Mouse (Mus musculus): ENCODE results near the gene Tmem81. TPM values are rescaled to one million over a fixed set of nuclear protein-coding genes. Genes with fewer than 3 reads are reported as not detected.
"Not testable (repeated sequence)": the region's sequence is repeated elsewhere in the genome, so short reads cannot be mapped to it uniquely, and the experiment has no call there.

Gene Tmem81
- polyA plus RNA-seq (2014; fragmentation: Nextera tagmentation; extraction: Ambion mirVana): 2.5 and 3.1 TPM in 2 replicates

DNA sequence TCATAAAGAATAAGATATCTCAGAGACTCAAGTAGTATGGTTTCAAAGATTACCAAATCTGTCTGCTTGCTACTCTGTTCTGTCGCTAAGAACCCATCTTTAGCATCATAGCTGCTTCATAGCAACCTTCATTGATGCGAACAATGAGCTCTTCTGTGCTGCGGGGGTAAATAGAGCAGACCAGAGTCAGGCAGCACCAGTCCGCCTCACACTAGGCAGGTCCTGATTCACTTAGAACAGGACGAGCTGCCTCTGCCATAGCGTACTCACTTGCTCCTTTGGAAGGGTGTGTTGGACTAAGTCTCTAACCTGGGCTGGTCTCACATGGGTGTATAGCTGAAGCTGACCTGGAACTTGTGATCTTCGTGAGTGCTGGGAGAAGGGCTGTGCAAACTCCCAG, at the start of gene Tmem81:
Tmem81 (plus strand) TSS at position 173 of the 400 bp plus-strand sequence.
- DNase-seq (ENCODE audit: low spot score): no peak

DNA sequence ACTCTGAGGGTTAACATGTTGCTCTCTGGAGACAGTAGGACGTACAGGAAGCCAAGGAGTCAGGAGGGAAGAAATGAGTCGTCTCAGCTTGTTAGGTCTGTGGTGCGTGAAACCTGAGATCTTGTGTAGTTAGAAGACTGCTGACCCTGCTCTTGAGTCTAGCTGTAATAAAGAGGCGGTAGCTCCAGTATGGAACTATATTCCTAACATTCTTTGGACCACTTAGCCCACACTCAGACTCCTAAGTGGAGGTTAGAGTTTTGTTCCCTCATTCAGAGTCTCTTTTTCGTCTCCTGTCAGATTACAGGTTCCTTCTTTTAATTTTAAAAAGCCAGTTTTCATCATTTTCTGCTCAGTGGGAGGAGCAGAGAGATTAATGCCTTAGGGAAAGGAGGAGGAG, 41.4 kb upstream of the Tmem81 start:
- Histone ChIP-seq H3K4me3 (ENCODE audit: low read depth, low read length) (no peak overlapping the region), H3K9me3 (ENCODE audit: control insufficient read depth, low read length) (no peaks in the 10 kb centered on the region), H3K4me1 (replicated peaks; ENCODE audit: control insufficient read depth, insufficient read depth, low read length) (no peaks in the 10 kb centered on the region), H3K36me3 (ENCODE audit: control insufficient read depth, insufficient read depth, low read length) (peaks cover 9% of the 10 kb centered on the region; the same call in 1 of the 2 replicates), H3K9ac (ENCODE audit: low read depth, low read length) (no peak overlapping the region), H3K27me3 (replicated peaks; ENCODE audit: control insufficient read depth, insufficient read depth, low read length) (no peaks in the 10 kb centered on the region), H3K27ac (ENCODE audit: low read depth, low read length) (no peak overlapping the region), H3K4me2 (no peak overlapping the region)
- 82% methylated on average over 5 of the region's 5 CpGs for WGBS
- DNase-seq (ENCODE audit: low spot score): no peak
- no peak for ATAC-seq (replicated peaks; ENCODE audit: low FRiP score)

More for the DNA sequence above, at the start of gene Tmem81:
- Histone ChIP-seq H3K4me2 (no peak within 1 kb of the TSS), H3K9me3 (ENCODE audit: control insufficient read depth, low read length) (no peaks in the 10 kb centered on the region), H3K4me3 (ENCODE audit: low read depth, low read length) (no peak within 1 kb of the TSS), H3K27ac (ENCODE audit: low read depth, low read length) (no peak within 1 kb of the TSS), H3K27me3 (replicated peaks; ENCODE audit: control insufficient read depth, insufficient read depth, low read length) (no peaks in the 10 kb centered on the region), H3K9ac (ENCODE audit: low read depth, low read length) (no peak within 1 kb of the TSS), H3K36me3 (ENCODE audit: control insufficient read depth, insufficient read depth, low read length) (peaks cover 25% of the 10 kb centered on the region), H3K4me1 (replicated peaks; ENCODE audit: control insufficient read depth, insufficient read depth, low read length) (no peaks in the 10 kb centered on the region)
- no peak for ATAC-seq (replicated peaks; ENCODE audit: low FRiP score)
- WGBS: 90% methylated on average over 7 of the region's 7 CpGs

DNA sequence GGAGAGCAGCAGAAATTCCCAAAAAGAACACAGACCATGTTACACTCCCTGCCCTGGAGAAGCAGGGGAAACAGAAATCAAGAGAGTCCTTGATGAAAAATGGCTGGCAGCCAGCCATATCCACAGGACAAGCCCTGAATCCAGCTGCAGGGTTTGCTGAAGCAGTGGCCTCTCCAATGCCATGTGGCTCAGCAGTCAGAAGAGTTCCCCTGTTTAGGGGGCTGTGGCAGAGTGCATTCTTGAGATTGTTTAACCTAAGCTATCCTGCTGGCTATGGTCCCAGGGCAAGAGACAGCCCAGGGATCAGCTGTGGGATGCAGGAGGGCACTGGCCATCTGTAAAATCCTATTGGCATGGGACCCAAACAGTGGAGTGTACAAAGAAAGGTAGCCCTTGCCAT, 37.1 kb upstream of the Tmem81 start:
- no peak overlapping the region for H3K27ac ChIP-seq (ENCODE audit: low read depth, low read length)
- no peak overlapping the region for H3K9ac ChIP-seq (ENCODE audit: low read depth, low read length)
- ATAC-seq (replicated peaks; ENCODE audit: low FRiP score) (no peak), DNase-seq (ENCODE audit: low spot score) (no peak)
- H3K4me2 ChIP-seq: no peak overlapping the region
- no peaks in the 10 kb centered on the region for H3K4me1 ChIP-seq (replicated peaks; ENCODE audit: control insufficient read depth, insufficient read depth, low read length)
- no peaks in the 10 kb centered on the region for H3K36me3 ChIP-seq (ENCODE audit: control insufficient read depth, insufficient read depth, low read length)
- H3K9me3 ChIP-seq (ENCODE audit: control insufficient read depth, low read length): no peaks in the 10 kb centered on the region
- no peak overlapping the region for H3K4me3 ChIP-seq (ENCODE audit: low read depth, low read length)
- no peaks in the 10 kb centered on the region for H3K27me3 ChIP-seq (replicated peaks; ENCODE audit: control insufficient read depth, insufficient read depth, low read length)

DNA sequence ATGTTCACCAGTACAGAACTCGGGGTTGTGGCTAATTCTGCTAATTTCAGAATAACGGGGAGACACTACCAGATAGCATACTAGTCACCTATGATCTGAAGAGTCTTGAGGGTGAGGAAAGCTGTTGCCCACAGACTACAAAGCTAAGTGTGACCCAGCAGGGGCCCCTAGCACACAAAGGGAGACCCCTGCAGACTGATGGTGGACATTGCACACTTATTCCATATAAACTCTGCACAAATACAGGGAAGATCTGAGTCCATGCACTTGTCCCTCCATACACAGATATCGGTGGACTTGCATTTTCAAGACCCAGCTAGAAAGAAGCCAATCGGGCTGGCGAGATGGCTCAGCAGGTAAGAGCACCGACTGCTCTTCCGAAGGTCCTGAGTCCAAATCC, 36.5 kb upstream of the Tmem81 start:
- H3K36me3 ChIP-seq (ENCODE audit: control insufficient read depth, insufficient read depth, low read length): no peaks in the 10 kb centered on the region
- H3K4me2 ChIP-seq: no peak overlapping the region
- ATAC-seq (replicated peaks; ENCODE audit: low FRiP score) (no peak), DNase-seq (ENCODE audit: low spot score) (no peak)
- H3K27ac ChIP-seq (ENCODE audit: low read depth, low read length): no peak overlapping the region
- H3K27me3 ChIP-seq (replicated peaks; ENCODE audit: control insufficient read depth, insufficient read depth, low read length): no peaks in the 10 kb centered on the region
- no peaks in the 10 kb centered on the region for H3K9me3 ChIP-seq (ENCODE audit: control insufficient read depth, low read length)
- WGBS: 90% methylated on average over 7 of the region's 7 CpGs
- H3K9ac ChIP-seq (ENCODE audit: low read depth, low read length): no peak overlapping the region
- H3K4me3 ChIP-seq (ENCODE audit: low read depth, low read length): no peak overlapping the region
- no peaks in the 10 kb centered on the region for H3K4me1 ChIP-seq (replicated peaks; ENCODE audit: control insufficient read depth, insufficient read depth, low read length)

DNA sequence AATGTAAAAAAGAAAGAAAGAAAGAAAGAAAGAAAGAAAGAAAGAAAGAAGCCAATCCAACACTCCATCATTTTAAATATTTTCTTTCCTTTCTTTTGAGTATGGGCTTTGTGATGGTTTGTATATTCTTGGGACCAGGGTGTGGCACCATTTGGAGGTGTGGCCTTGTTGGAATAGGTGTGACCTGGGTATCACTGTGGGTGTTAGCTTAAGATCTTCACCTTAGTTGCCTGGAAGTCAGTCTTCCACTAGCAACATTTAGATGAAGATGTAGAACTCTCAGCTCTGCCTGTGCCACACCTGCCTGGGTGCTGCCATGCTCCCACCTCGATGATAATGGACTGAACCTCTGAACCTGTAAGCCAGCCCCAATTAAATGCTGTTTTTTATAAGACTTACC, 36.0 kb upstream of the Tmem81 start:
- not testable (repeated sequence) for H3K4me2 ChIP-seq; DNase-seq (ENCODE audit: low spot score); H3K9me3 ChIP-seq (ENCODE audit: control insufficient read depth, low read length); H3K36me3 ChIP-seq (ENCODE audit: control insufficient read depth, insufficient read depth, low read length); H3K27ac ChIP-seq (ENCODE audit: low read depth, low read length); H3K4me1 ChIP-seq (replicated peaks; ENCODE audit: control insufficient read depth, insufficient read depth, low read length); H3K4me3 ChIP-seq (ENCODE audit: low read depth, low read length); ATAC-seq (replicated peaks; ENCODE audit: low FRiP score); H3K27me3 ChIP-seq (replicated peaks; ENCODE audit: control insufficient read depth, insufficient read depth, low read length); H3K9ac ChIP-seq (ENCODE audit: low read depth, low read length)
- 91% methylated on average over 1 of the region's 1 CpGs for WGBS

DNA sequence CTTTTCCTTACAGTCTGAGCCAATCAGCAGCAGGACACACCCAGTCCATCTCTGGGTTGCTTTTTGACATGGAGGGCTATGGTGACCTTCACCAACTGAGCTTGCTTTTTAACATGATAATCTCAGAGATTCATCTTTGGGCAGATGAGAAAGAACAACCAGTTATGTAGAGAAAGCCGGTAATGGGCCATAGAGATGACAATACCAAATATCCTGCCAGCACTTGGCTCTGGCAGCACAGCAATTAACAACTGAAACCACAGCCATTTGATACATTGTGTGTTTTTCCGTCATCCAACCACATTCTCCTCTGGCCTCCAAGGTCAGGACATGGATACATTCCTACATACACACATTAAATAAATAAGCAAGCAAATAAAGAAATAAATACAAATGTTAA, 35.0 kb upstream of the Tmem81 start:
- Histone ChIP-seq H3K27me3 (replicated peaks; ENCODE audit: control insufficient read depth, insufficient read depth, low read length) (no peaks in the 10 kb centered on the region), H3K4me1 (replicated peaks; ENCODE audit: control insufficient read depth, insufficient read depth, low read length) (peaks cover 7% of the 10 kb centered on the region; the same call in 1 of the 2 replicates), H3K9me3 (ENCODE audit: control insufficient read depth, low read length) (no peaks in the 10 kb centered on the region), H3K9ac (ENCODE audit: low read depth, low read length) (no peak overlapping the region), H3K4me2 (no peak overlapping the region), H3K36me3 (ENCODE audit: control insufficient read depth, insufficient read depth, low read length) (no peaks in the 10 kb centered on the region), H3K27ac (ENCODE audit: low read depth, low read length) (no peak overlapping the region), H3K4me3 (ENCODE audit: low read depth, low read length) (no peak overlapping the region)
- DNase-seq (ENCODE audit: low spot score) (no peak), ATAC-seq (replicated peaks; ENCODE audit: low FRiP score) (no peak)
- 88% methylated on average over 2 of the region's 2 CpGs for WGBS

DNA sequence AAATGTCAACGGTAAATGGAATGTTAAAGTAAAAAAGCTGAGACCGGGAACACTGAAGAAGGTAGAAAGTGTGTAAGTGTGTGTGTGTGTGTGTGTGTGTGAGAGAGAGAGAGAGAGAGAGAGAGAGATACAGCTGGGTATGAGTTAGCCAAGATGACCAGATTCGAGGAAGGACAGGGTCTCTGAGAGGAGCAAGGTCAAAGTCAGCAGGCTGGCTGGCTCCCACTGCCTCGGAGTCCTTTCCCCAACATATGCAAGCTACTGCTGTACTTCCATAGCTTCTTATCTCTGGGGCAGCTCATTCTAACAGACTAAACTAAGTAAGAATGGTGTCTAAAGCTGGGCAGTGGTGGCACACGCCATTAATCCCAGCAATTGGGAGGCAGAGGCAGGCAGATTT, 34.5 kb upstream of the Tmem81 start:
- WGBS: 86% methylated on average over 5 of the region's 5 CpGs
- Histone ChIP-seq H3K4me3 (ENCODE audit: low read depth, low read length) (no peak overlapping the region), H3K27me3 (replicated peaks; ENCODE audit: control insufficient read depth, insufficient read depth, low read length) (no peaks in the 10 kb centered on the region), H3K27ac (ENCODE audit: low read depth, low read length) (no peak overlapping the region), H3K4me1 (replicated peaks; ENCODE audit: control insufficient read depth, insufficient read depth, low read length) (peaks cover 8% of the 10 kb centered on the region; the same call in 1 of the 2 replicates), H3K4me2 (no peak overlapping the region), H3K9ac (ENCODE audit: low read depth, low read length) (no peak overlapping the region), H3K36me3 (ENCODE audit: control insufficient read depth, insufficient read depth, low read length) (no peaks in the 10 kb centered on the region), H3K9me3 (ENCODE audit: control insufficient read depth, low read length) (no peaks in the 10 kb centered on the region)
- no peak for DNase-seq (ENCODE audit: low spot score)
- ATAC-seq (replicated peaks; ENCODE audit: low FRiP score): no peak

DNA sequence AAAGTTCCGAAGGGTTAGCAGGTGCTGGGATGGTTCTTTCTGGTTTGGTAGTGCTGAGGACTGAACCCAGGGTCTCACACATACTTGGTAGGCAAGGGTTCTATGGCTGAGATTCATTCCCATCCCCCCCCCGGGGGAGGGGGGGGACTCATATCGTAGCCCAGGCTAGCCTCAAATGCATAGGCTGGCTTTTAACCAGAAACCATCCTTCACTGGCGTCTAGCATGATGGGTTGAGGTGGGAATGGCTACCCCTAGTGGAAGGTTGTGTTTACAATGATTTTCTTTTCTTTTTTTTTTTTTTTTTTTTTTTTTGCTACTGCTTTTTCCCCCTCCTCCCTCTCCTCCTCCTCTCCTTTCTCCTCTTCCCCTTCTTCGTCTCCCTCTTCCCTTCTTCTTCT, 33.5 kb upstream of the Tmem81 start:
- no peak for DNase-seq (ENCODE audit: low spot score)

DNA sequence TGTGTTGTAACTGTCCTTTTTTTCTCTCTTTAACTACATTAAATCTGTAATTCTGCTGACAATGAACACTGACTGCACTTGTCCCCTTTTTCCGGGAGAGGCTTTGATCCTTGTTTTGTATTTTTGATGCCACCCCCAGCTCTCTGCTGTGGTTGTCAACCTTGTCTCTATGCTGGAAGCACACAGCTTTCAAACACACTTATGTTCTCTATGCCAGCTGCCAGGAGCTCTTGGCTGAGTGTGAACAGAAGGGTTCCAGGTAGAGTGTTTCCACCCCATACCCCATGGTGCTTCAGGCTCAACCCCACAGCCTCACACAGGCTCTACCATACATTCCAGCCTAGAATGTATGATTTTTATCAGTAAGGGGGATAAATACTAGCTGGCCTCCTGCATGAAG, 31.5 kb upstream of the Tmem81 start:
- no peaks in the 10 kb centered on the region for H3K36me3 ChIP-seq (ENCODE audit: control insufficient read depth, insufficient read depth, low read length)
- no peaks in the 10 kb centered on the region for H3K9me3 ChIP-seq (ENCODE audit: control insufficient read depth, low read length)
- H3K27me3 ChIP-seq (replicated peaks; ENCODE audit: control insufficient read depth, insufficient read depth, low read length): no peaks in the 10 kb centered on the region
- H3K4me1 ChIP-seq (replicated peaks; ENCODE audit: control insufficient read depth, insufficient read depth, low read length): peaks cover 13% of the 10 kb centered on the region; the same call in 1 of the 2 replicates
- no peak overlapping the region for H3K9ac ChIP-seq (ENCODE audit: low read depth, low read length)
- H3K4me3 ChIP-seq (ENCODE audit: low read depth, low read length): no peak overlapping the region
- H3K4me2 ChIP-seq: no peak overlapping the region
- WGBS: 83% methylated on average over 1 of the region's 1 CpGs
- no peak for ATAC-seq (replicated peaks; ENCODE audit: low FRiP score)
- no peak for DNase-seq (ENCODE audit: low spot score)
- H3K27ac ChIP-seq (ENCODE audit: low read depth, low read length): no peak overlapping the region

More for the DNA sequence above, 33.5 kb upstream of the Tmem81 start:
- Histone ChIP-seq H3K4me1 (replicated peaks; ENCODE audit: control insufficient read depth, insufficient read depth, low read length) (peaks cover 8% of the 10 kb centered on the region; the same call in 1 of the 2 replicates), H3K9me3 (ENCODE audit: control insufficient read depth, low read length) (no peaks in the 10 kb centered on the region), H3K9ac (ENCODE audit: low read depth, low read length) (no peak overlapping the region), H3K4me3 (ENCODE audit: low read depth, low read length) (no peak overlapping the region), H3K36me3 (ENCODE audit: control insufficient read depth, insufficient read depth, low read length) (no peaks in the 10 kb centered on the region), H3K4me2 (no peak overlapping the region), H3K27ac (ENCODE audit: low read depth, low read length) (no peak overlapping the region), H3K27me3 (replicated peaks; ENCODE audit: control insufficient read depth, insufficient read depth, low read length) (no peaks in the 10 kb centered on the region)
- ATAC-seq (replicated peaks; ENCODE audit: low FRiP score): no peak
- 56% methylated on average over 5 of the region's 5 CpGs for WGBS
